Mouse (Mus musculus): ENCODE data around the gene Ofd1. TPM values are rescaled to one million over a fixed set of nuclear protein-coding genes. Genes with fewer than 3 reads are reported as not detected.

Gene Ofd1
- polyA plus RNA-seq, 1 experiment from 2014 or later: 8.9 TPM

DNA sequence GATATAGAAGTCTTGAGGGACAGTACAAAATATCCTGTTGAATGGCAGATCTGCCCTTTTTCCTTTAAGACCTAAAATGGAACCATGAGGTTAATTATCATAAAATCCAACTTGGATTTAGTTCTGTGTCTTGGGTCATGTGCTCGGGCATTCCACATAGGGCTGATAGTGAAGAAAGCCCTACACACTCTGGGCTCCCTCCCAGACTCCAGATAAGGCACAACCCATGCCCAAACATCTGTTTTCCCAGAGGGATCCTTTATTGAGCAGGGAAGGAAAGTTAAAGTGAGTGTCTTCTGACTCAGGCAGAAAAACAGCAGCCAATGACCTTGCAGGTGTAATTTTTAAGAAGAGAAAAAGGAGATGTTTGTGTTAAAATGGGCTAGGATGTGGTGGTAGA lies 85.6 kb downstream of the Ofd1 start:
- no peak for DNase-seq (ENCODE audit: low spot score)
- no peaks in the 10 kb centered on the region for H3K9me3 ChIP-seq (ENCODE audit: control insufficient read depth, low read length)
- ATAC-seq (replicated peaks; ENCODE audit: low FRiP score): no peak
- H3K4me1 ChIP-seq (replicated peaks; ENCODE audit: control insufficient read depth, insufficient read depth, low read length): no peaks in the 10 kb centered on the region
- no peak overlapping the region for H3K4me3 ChIP-seq (ENCODE audit: low read depth, low read length)
- no peak overlapping the region for H3K9ac ChIP-seq (ENCODE audit: low read length)
- peaks cover 2% of the 10 kb centered on the region for H3K27me3 ChIP-seq (ENCODE audit: control insufficient read depth, insufficient read depth, low read length)
- no peak overlapping the region for H3K4me2 ChIP-seq (ENCODE audit: low read depth, low read length, severe bottlenecking)
- no peaks in the 10 kb centered on the region for H3K36me3 ChIP-seq (ENCODE audit: control insufficient read depth, insufficient read depth, low read length)
- 83% methylated on average over 1 of the region's 1 CpGs for WGBS
- no peak overlapping the region for H3K27ac ChIP-seq (ENCODE audit: low read depth, low read length)

DNA sequence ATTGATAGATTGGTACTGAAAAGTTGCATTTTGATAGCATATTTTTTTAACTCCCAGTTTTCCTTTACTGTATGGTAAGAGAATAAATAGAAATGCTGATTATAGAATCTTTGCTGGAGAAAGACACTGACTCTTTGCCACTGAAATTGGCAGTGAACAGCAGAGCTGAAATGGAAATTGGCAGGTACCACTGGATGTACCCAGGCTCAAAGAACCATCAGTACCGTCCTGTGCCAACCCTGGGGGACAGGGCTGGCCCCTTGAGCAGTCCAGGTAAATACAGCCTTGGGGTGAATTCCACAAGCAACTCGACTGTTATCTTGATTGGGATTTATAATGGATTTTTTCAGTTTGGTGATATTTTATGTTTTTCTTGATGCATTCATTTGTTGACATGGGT lies 87.1 kb downstream of the Ofd1 start:
- no peak overlapping the region for H3K4me3 ChIP-seq (ENCODE audit: low read depth, low read length)
- DNase-seq (ENCODE audit: low spot score) (no peak), ATAC-seq (replicated peaks; ENCODE audit: low FRiP score) (no peak)
- peaks cover 2% of the 10 kb centered on the region for H3K27me3 ChIP-seq (ENCODE audit: control insufficient read depth, insufficient read depth, low read length)
- no peak overlapping the region for H3K4me2 ChIP-seq (ENCODE audit: low read depth, low read length, severe bottlenecking)
- H3K9me3 ChIP-seq (ENCODE audit: control insufficient read depth, low read length): no peaks in the 10 kb centered on the region
- H3K9ac ChIP-seq (ENCODE audit: low read length): no peak overlapping the region
- 79% methylated on average over 2 of the region's 2 CpGs for WGBS
- H3K4me1 ChIP-seq (replicated peaks; ENCODE audit: control insufficient read depth, insufficient read depth, low read length): no peaks in the 10 kb centered on the region
- H3K27ac ChIP-seq (ENCODE audit: low read depth, low read length): no peak overlapping the region
- no peaks in the 10 kb centered on the region for H3K36me3 ChIP-seq (ENCODE audit: control insufficient read depth, insufficient read depth, low read length)

DNA sequence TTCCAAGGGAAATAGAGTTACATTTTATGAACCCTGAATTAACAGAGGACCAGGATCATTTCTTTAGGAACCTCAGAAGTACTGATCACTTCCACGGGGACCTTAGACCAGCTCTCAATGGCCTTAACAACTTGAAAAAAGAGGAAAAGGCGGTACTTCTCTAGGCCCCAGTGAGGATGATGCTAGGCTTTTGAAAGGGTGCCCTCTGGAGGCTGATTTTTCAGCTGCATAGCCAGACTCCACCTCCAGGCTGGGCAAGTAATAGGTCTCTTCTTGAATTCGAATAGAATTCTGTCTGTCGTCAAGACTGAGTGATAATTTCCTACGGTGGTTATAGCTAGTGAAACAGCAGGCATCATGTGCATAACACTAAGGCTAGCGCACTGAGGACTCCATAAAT lies 88.7 kb downstream of the Ofd1 start:
- DNase-seq (ENCODE audit: low spot score) (peak; percentile 68), ATAC-seq (replicated peaks; ENCODE audit: low FRiP score) (peak; percentile 69)
- no peak overlapping the region for H3K4me3 ChIP-seq (ENCODE audit: low read depth, low read length)
- H3K27me3 ChIP-seq (ENCODE audit: control insufficient read depth, insufficient read depth, low read length): peaks cover 2% of the 10 kb centered on the region
- no peaks in the 10 kb centered on the region for H3K4me1 ChIP-seq (replicated peaks; ENCODE audit: control insufficient read depth, insufficient read depth, low read length)
- H3K4me2 ChIP-seq (ENCODE audit: low read depth, low read length, severe bottlenecking): no peak overlapping the region
- no peak overlapping the region for H3K9ac ChIP-seq (ENCODE audit: low read length)
- no peaks in the 10 kb centered on the region for H3K9me3 ChIP-seq (ENCODE audit: control insufficient read depth, low read length)
- no peak overlapping the region for H3K27ac ChIP-seq (ENCODE audit: low read depth, low read length)
- 28% methylated on average over 6 of the region's 6 CpGs for WGBS
- no peaks in the 10 kb centered on the region for H3K36me3 ChIP-seq (ENCODE audit: control insufficient read depth, insufficient read depth, low read length)

DNA sequence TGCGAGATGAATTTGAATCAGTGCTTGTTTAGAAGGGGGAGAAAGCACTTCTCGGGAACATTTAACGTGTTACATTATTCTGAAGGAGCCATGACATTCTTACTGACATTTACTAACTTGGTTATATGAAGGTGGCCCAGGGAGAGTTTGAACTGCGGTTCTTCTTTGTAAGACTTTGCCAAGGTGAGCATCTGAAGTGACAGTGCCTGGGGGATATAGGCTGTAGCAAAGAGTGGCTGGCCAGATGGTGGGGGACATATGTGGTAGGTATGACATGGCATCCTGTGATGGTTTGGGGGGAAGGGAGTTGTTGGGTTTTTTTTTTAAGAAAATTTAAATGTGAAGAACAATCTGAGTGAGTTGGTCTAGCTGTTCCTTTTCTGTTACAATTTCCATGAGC lies 91.9 kb downstream of the Ofd1 start:
- no peaks in the 10 kb centered on the region for H3K36me3 ChIP-seq (ENCODE audit: control insufficient read depth, insufficient read depth, low read length)
- H3K4me2 ChIP-seq (ENCODE audit: low read depth, low read length, severe bottlenecking): peak overlapping the region; percentile 36; the same call in 1 of the 2 replicates
- no peak overlapping the region for H3K27ac ChIP-seq (ENCODE audit: low read depth, low read length)
- H3K9me3 ChIP-seq (ENCODE audit: control insufficient read depth, low read length): no peaks in the 10 kb centered on the region
- H3K27me3 ChIP-seq (ENCODE audit: control insufficient read depth, insufficient read depth, low read length): peaks cover 2% of the 10 kb centered on the region; the same call in 1 of the 2 replicates
- ATAC-seq (replicated peaks; ENCODE audit: low FRiP score): no peak
- WGBS: 80% methylated on average over 4 of the region's 4 CpGs
- no peak overlapping the region for H3K9ac ChIP-seq (ENCODE audit: low read length)
- H3K4me1 ChIP-seq (replicated peaks; ENCODE audit: control insufficient read depth, insufficient read depth, low read length): no peaks in the 10 kb centered on the region
- H3K4me3 ChIP-seq (ENCODE audit: low read depth, low read length): no peak overlapping the region
- no peak for DNase-seq (ENCODE audit: low spot score)

DNA sequence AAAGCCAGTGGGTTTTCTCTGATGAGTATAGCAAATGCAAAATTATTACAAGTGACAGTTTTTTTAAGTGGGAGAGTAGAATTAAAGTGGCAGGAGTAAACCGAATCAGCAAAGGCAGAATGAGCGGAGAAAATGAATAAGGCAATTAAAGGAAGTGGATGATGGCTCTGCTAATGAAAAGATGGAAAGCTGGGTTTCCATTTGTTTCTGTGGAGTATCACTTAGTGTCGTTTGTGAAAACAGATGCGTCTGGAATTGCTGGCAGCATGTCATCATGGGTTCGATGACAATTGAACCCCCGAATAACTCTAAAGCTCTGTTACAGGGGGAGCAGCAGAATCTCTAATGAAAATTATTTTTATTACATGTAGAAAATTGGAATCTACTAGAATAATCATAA lies 92.4 kb downstream of the Ofd1 start:
- DNase-seq (ENCODE audit: low spot score): no peak
- H3K36me3 ChIP-seq (ENCODE audit: control insufficient read depth, insufficient read depth, low read length): no peaks in the 10 kb centered on the region
- peak overlapping the region; percentile 41; the same call in 1 of the 2 replicates for H3K27ac ChIP-seq (ENCODE audit: low read depth, low read length)
- H3K9ac ChIP-seq (ENCODE audit: low read length): no peak overlapping the region; the same call in 1 of the 2 replicates
- no peak for ATAC-seq (replicated peaks; ENCODE audit: low FRiP score)
- no peaks in the 10 kb centered on the region for H3K9me3 ChIP-seq (ENCODE audit: control insufficient read depth, low read length)
- peak overlapping the region; percentile 36 for H3K4me2 ChIP-seq (ENCODE audit: low read depth, low read length, severe bottlenecking)
- 48% methylated on average over 6 of the region's 6 CpGs for WGBS
- H3K27me3 ChIP-seq (ENCODE audit: control insufficient read depth, insufficient read depth, low read length): peaks cover 2% of the 10 kb centered on the region
- H3K4me3 ChIP-seq (ENCODE audit: low read depth, low read length): peak overlapping the region; percentile 21; the same call in 1 of the 2 replicates
- no peaks in the 10 kb centered on the region for H3K4me1 ChIP-seq (replicated peaks; ENCODE audit: control insufficient read depth, insufficient read depth, low read length)

DNA sequence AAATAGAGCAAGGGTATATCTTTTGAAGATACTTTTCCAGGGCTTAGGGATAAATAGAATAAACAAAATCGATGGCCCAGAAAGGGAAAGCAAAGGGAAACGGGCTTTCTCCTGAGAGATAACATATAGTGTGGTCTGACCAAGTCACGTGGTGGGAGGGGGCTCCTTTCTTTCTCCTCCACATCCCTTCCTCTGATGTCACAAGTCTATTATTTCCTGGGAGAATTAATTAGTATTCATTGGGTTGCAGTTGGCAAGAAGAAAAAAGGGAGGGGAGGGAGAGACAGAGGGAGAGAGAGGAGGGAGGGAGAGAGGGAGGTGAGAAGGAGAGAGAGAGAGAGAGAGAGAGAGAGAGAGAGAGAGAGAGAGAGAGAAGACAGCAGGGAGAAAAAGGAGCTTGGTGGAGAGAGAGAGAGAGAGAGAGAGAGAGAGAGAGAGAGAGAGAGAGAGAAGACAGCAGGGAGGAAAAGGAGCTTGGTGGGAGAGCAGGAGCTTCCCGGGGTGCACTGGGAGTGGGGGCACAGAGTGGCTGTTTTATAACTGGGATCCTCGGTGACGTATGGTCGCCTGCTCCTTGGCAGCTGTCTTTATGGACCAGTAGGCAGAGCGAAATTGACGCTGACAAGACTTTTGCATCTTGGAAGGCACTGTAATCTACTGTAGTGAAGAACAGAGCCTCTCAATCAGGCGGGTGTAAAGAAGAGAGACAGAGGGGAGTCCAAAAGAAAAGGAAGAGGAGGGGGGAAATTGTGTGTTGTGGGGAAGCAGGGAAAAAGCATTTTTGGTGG lies 96.1 kb downstream of the Ofd1 start:
- H3K4me2 ChIP-seq (ENCODE audit: low read depth, low read length, severe bottlenecking): peak overlapping the region; percentile 38; the same call in 1 of the 2 replicates

DNA sequence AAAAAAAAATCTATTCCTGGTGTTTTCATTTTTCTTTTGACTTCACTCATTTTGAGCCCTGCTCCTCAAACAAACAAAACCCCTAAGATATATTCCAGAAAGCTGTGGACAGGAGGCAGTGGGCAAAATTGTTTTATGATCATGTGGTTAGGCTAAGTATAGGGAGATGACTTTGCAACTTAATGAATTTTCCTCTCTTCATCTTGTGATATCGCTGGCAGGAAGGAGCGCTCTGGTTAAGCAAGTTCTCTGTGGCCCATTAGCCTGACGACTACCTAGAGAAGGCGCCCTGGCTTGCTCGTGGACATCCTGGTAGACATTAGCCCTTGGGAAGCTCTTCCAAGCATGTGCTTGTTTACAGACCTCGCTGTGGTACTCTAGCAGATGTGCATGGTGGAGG lies 98.7 kb downstream of the Ofd1 start:
- 86% methylated on average over 6 of the region's 6 CpGs for WGBS
- H3K27me3 ChIP-seq (ENCODE audit: control insufficient read depth, insufficient read depth, low read length): peaks cover 3% of the 10 kb centered on the region

More for the DNA sequence above, 96.1 kb downstream of the Ofd1 start:
- Histone ChIP-seq H3K27ac (ENCODE audit: low read depth, low read length) (peak overlapping the region; percentile 84), H3K9ac (ENCODE audit: low read length) (peak overlapping the region; percentile 52), H3K36me3 (ENCODE audit: control insufficient read depth, insufficient read depth, low read length) (no peaks in the 10 kb centered on the region), H3K27me3 (ENCODE audit: control insufficient read depth, insufficient read depth, low read length) (peaks cover 3% of the 10 kb centered on the region), H3K4me1 (replicated peaks; ENCODE audit: control insufficient read depth, insufficient read depth, low read length) (no peaks in the 10 kb centered on the region), H3K9me3 (ENCODE audit: control insufficient read depth, low read length) (no peaks in the 10 kb centered on the region), H3K4me3 (ENCODE audit: low read depth, low read length) (peak overlapping the region; percentile 37)
- WGBS: 24% methylated on average over 10 of the region's 10 CpGs
- ATAC-seq (replicated peaks; ENCODE audit: low FRiP score) (peak; percentile 92), DNase-seq (ENCODE audit: low spot score) (peak; percentile 61)

More for the DNA sequence above, 98.7 kb downstream of the Ofd1 start:
- no peak overlapping the region for H3K4me2 ChIP-seq (ENCODE audit: low read depth, low read length, severe bottlenecking)
- no peak overlapping the region for H3K27ac ChIP-seq (ENCODE audit: low read depth, low read length)
- no peaks in the 10 kb centered on the region for H3K4me1 ChIP-seq (replicated peaks; ENCODE audit: control insufficient read depth, insufficient read depth, low read length)
- DNase-seq (ENCODE audit: low spot score) (no peak), ATAC-seq (replicated peaks; ENCODE audit: low FRiP score) (no peak)
- no peaks in the 10 kb centered on the region for H3K9me3 ChIP-seq (ENCODE audit: control insufficient read depth, low read length)
- H3K36me3 ChIP-seq (ENCODE audit: control insufficient read depth, insufficient read depth, low read length): no peaks in the 10 kb centered on the region
- no peak overlapping the region for H3K9ac ChIP-seq (ENCODE audit: low read length)
- no peak overlapping the region for H3K4me3 ChIP-seq (ENCODE audit: low read depth, low read length)

Data from forebrain, embryonic 11.5 days (tissue).